Mouse (Mus musculus): Measurements from ENCODE around the gene Cyld. TPM values are rescaled to one million over a fixed set of nuclear protein-coding genes. Genes with fewer than 3 reads are reported as not detected.

The Cyld gene
- polyA plus RNA-seq, 2 experiments: 8.6 to 12.2 TPM

- Histone ChIP-seq H3K36me3 (ENCODE audit: control insufficient read depth, insufficient read depth, low read length) (no peaks in the 10 kb centered on the region), H3K9ac (ENCODE audit: low read depth, low read length, severe bottlenecking) (no peak overlapping the region), H3K4me2 (replicated peaks; ENCODE audit: low read depth, low read length, severe bottlenecking) (no peak overlapping the region), H3K27ac (replicated peaks; ENCODE audit: low read depth, low read length) (no peak overlapping the region), H3K4me3 (replicated peaks; ENCODE audit: low read length) (no peak overlapping the region), H3K9me3 (ENCODE audit: control insufficient read depth, low read length) (no peaks in the 10 kb centered on the region), H3K4me1 (ENCODE audit: control insufficient read depth, insufficient read depth, low read length) (no peaks in the 10 kb centered on the region), H3K27me3 (ENCODE audit: control insufficient read depth, insufficient read depth, low read length) (no peaks in the 10 kb centered on the region)
- 65% methylated on average over 13 of the region's 14 CpGs for WGBS
- no peak for ATAC-seq (ENCODE audit: low FRiP score, low read depth)
- TF ChIP-seq POLR2A (IDR thresholded peaks at IDR 0.05; ENCODE audit: borderline replicate concordance, extremely low read depth, insufficient read depth, insufficient read length): no peak
- no peak for DNase-seq (ENCODE audit: low spot score)
Observed at GRCm38 (mm10) chr8:88668400-88669086, 28.3 kb upstream of the Cyld start.

GRCm38 (mm10) chr8:88670782-88671181 is 26.0 kb upstream of the Cyld start:
- H3K4me3 ChIP-seq (replicated peaks; ENCODE audit: low read length): no peak overlapping the region
- no peaks in the 10 kb centered on the region for H3K27me3 ChIP-seq (ENCODE audit: control insufficient read depth, insufficient read depth, low read length)
- ATAC-seq (ENCODE audit: low FRiP score, low read depth): no peak
- no peak for DNase-seq (ENCODE audit: low spot score)
- H3K9me3 ChIP-seq (ENCODE audit: control insufficient read depth, low read length): no peaks in the 10 kb centered on the region
- H3K9ac ChIP-seq (ENCODE audit: low read depth, low read length, severe bottlenecking): no peak overlapping the region
- no peak overlapping the region for H3K27ac ChIP-seq (replicated peaks; ENCODE audit: low read depth, low read length)
- H3K36me3 ChIP-seq (ENCODE audit: control insufficient read depth, insufficient read depth, low read length): no peaks in the 10 kb centered on the region
- no peaks in the 10 kb centered on the region for H3K4me1 ChIP-seq (ENCODE audit: control insufficient read depth, insufficient read depth, low read length)
- H3K4me2 ChIP-seq (replicated peaks; ENCODE audit: low read depth, low read length, severe bottlenecking): no peak overlapping the region
- WGBS: 68% methylated on average over 6 of the region's 6 CpGs
- no peak for TF ChIP-seq POLR2A (IDR thresholded peaks at IDR 0.05; ENCODE audit: borderline replicate concordance, extremely low read depth, insufficient read depth, insufficient read length)

GRCm38 (mm10) chr8:88671575-88671974 is 25.3 kb upstream of the Cyld start:
- H3K36me3 ChIP-seq (ENCODE audit: control insufficient read depth, insufficient read depth, low read length): no peaks in the 10 kb centered on the region
- no peak for DNase-seq (ENCODE audit: low spot score)
- no peak overlapping the region for H3K9ac ChIP-seq (ENCODE audit: low read depth, low read length, severe bottlenecking)
- no peak for ATAC-seq (ENCODE audit: low FRiP score, low read depth)
- 76% methylated on average over 10 of the region's 10 CpGs for WGBS
- H3K9me3 ChIP-seq (ENCODE audit: control insufficient read depth, low read length): no peaks in the 10 kb centered on the region
- no peaks in the 10 kb centered on the region for H3K27me3 ChIP-seq (ENCODE audit: control insufficient read depth, insufficient read depth, low read length)
- H3K4me3 ChIP-seq (replicated peaks; ENCODE audit: low read length): no peak overlapping the region
- H3K4me2 ChIP-seq (replicated peaks; ENCODE audit: low read depth, low read length, severe bottlenecking): no peak overlapping the region
- TF ChIP-seq POLR2A (IDR thresholded peaks at IDR 0.05; ENCODE audit: borderline replicate concordance, extremely low read depth, insufficient read depth, insufficient read length): no peak
- no peaks in the 10 kb centered on the region for H3K4me1 ChIP-seq (ENCODE audit: control insufficient read depth, insufficient read depth, low read length)
- no peak overlapping the region for H3K27ac ChIP-seq (replicated peaks; ENCODE audit: low read depth, low read length)

GRCm38 (mm10) chr8:88673859-88674258 is 23.0 kb upstream of the Cyld start:
- no peak for ATAC-seq (ENCODE audit: low FRiP score, low read depth)
- no peak for TF ChIP-seq POLR2A (IDR thresholded peaks at IDR 0.05; ENCODE audit: borderline replicate concordance, extremely low read depth, insufficient read depth, insufficient read length)
- WGBS: 54% methylated on average over 5 of the region's 5 CpGs

GRCm38 (mm10) chr8:88675372-88676165 is 21.3 kb upstream of the Cyld start:
- 77% methylated on average over 12 of the region's 12 CpGs for WGBS
- no peak for DNase-seq (ENCODE audit: low spot score)
- no peak overlapping the region for H3K9ac ChIP-seq (ENCODE audit: low read depth, low read length, severe bottlenecking)
- no peaks in the 10 kb centered on the region for H3K36me3 ChIP-seq (ENCODE audit: control insufficient read depth, insufficient read depth, low read length)
- H3K9me3 ChIP-seq (ENCODE audit: control insufficient read depth, low read length): no peaks in the 10 kb centered on the region
- no peak overlapping the region for H3K4me2 ChIP-seq (replicated peaks; ENCODE audit: low read depth, low read length, severe bottlenecking)
- no peaks in the 10 kb centered on the region for H3K4me1 ChIP-seq (ENCODE audit: control insufficient read depth, insufficient read depth, low read length)
- no peaks in the 10 kb centered on the region for H3K27me3 ChIP-seq (ENCODE audit: control insufficient read depth, insufficient read depth, low read length)
- TF ChIP-seq POLR2A (IDR thresholded peaks at IDR 0.05; ENCODE audit: borderline replicate concordance, extremely low read depth, insufficient read depth, insufficient read length): no peak
- no peak for ATAC-seq (ENCODE audit: low FRiP score, low read depth)
- no peak overlapping the region for H3K27ac ChIP-seq (replicated peaks; ENCODE audit: low read depth, low read length)
- no peak overlapping the region for H3K4me3 ChIP-seq (replicated peaks; ENCODE audit: low read length)

More at GRCm38 (mm10) chr8:88673859-88674258, 23.0 kb upstream of the Cyld start:
- H3K4me1 ChIP-seq (ENCODE audit: control insufficient read depth, insufficient read depth, low read length): no peaks in the 10 kb centered on the region
- no peak overlapping the region for H3K9ac ChIP-seq (ENCODE audit: low read depth, low read length, severe bottlenecking)
- H3K36me3 ChIP-seq (ENCODE audit: control insufficient read depth, insufficient read depth, low read length): no peaks in the 10 kb centered on the region
- H3K27ac ChIP-seq (replicated peaks; ENCODE audit: low read depth, low read length): no peak overlapping the region
- H3K27me3 ChIP-seq (ENCODE audit: control insufficient read depth, insufficient read depth, low read length): no peaks in the 10 kb centered on the region
- no peaks in the 10 kb centered on the region for H3K9me3 ChIP-seq (ENCODE audit: control insufficient read depth, low read length)
- H3K4me3 ChIP-seq (replicated peaks; ENCODE audit: low read length): no peak overlapping the region
- no peak overlapping the region for H3K4me2 ChIP-seq (replicated peaks; ENCODE audit: low read depth, low read length, severe bottlenecking)
- DNase-seq (ENCODE audit: low spot score): no peak
